Mouse (Mus musculus): ENCODE measurements around the gene Snx11.
"Not testable (repeated sequence)": the region's sequence is repeated elsewhere in the genome, so short reads cannot be mapped to it uniquely, and the experiment has no call there.

Snx11 gene

DNA sequence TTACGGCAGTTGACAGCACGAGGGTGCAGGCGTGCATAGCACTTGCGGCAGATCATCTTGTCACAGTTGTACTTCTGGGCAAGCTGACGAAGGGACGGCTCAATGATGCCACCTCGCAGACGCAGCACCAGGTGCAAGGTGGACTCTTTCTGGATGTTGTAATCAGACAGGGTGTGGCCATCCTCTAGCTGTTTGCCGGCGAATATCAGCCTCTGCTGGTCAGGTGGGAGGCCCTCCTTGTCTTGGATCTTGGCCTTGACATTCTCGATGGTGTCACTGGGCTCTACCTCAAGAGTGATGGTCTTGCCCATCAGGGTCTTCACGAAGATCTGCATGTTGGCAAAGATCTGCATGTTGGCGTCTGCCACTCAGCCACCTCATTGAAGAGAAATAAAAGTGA is 18.1 kb upstream of the Snx11 start:
- DNase-seq, result no peak

DNA sequence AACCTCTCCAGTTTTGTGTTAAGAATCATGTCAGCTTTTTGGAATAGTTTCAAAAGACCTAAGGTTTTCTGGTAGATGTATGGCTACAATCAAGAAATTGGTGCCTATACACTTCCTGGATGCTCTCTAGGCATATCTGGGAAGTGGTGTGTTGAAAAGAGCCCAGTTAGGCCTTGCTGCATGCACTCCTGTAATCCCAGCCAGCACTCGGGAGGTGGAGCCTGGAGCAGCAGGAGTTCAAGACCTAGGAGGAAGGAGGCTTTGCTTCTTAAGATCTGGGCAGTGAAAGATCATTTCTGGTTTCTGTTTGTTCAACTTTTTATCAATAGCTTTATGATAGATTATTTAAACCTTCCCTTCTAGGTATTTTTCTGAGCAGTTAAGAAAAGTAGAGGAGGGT is 13.3 kb upstream of the Snx11 start:
- DNase-seq, result no peak

DNA sequence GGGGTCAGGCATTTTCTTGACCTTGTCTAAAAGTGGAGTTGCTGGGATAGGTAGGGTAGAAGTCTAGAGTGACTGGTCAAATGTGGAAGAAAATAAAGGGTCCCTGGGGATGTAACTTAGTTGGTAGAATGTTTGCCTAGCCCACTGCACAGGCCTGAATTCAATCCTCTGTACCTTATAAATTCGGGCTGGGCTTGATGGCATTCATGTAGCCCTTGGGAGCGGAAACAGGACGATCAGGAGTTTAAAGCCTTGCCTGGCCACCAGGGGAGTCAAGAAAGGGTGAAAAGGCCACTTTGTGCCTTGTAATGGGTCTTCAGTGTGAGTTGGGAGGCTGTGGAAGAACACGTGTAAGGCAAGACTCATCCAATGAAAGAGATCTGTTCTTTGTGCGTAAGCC is 12.6 kb upstream of the Snx11 start:
- DNase-seq, result no peak

DNA sequence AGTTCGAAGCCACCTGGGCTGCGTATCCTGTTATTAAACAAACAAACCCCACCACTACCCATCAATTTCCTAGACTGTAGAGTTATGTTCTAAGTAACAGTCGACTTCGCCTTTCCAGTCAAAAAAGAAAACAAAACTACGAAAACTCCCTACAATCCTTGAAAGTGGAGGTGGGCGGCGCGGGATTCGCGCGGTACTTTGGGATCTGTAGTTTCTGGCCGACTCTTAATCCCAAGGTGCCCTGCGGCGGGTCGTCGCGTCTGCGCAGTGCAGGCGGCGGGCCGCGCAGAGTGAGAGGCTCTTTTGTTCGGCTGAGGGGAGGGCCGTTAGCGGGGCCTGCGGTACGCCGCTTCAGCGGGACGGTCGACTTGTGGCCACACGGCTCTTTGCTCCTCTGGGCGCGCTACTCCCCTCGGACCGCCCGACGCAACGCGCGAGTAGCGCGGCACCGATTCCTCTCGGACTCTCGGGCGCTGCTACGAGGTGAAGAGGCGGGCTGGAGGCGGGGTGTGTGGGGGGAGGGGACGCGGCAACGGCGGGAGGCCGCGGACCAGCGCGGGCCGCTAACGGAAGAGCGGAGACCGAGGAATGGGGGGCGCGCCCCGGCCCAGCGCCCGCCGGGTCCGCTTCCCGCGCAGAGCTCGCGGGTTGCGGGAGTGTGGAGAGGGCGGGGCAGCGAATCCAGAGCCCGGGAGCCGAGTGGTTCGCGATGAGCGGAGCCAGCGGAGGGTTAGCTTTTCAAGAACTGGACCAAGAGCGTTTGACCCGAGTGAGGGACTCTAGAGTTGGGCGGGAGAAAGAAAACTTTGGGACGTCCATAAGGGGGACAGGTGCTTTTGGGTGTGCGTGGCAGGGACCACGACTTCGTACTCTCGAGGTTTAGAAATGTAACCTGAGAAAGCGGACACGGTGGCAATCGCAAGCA is 11.8 kb upstream of the Snx11 start, which contains the start of gene Cbx1:
Cbx1 (plus strand) TSS at position 257 of the 925 bp plus-strand sequence.
- peak; percentile 94 for DNase-seq

DNA sequence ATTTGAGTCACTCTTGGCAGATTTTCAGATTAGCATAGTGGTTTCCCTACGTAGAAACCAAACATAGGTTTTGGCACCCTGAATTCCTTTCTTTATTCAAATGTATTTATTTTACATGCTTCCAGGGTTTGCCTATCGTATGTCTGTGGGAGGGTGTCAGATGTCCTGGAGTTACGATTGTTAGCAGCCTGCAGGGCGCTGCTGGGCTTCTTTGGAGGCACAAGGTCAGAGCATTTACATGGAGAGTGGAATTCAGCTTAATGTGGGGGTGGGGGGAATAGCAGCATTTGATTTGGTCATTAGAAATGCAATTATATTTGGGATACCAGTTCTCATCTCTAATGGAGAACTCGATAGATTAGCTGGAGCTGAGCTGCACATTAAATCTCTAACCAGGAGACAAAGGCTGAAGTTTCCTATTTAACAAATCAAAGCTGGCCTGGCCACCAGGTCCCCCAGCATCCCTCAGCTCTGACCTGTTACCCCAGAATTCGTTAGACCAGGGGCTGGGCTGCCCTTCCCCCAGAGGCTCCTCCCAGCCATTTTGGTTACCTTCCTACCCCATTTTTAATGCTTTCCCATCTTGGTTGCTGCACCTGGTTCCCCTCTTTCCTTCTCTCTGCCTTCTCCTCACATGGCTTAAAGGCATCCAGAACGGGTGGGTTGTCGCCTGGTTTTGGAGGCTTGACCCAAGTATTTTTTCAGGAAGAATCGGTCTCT is 9.5 kb upstream of the Snx11 start:
- DNase-seq, result no peak

DNA sequence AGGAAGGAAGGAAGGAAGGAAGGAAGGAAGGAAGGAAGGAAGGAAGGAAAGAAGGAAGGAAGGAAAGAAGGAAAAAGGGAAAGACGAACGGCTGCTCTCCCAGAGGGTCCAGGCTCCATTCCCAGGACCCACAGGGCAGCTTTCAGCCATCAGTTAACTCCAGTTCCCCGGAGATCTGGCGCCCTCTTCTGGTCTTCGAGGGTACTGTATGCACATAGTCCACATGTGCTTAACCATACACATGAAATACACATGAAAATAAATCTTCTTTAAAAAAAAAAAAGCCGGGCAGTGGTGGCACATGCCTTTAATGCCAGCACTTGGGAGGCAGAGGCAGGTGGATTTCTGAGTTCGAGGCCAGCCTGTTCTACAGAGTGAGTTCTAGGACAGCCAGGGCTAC is 7.5 kb upstream of the Snx11 start:
- DNase-seq, result peak; percentile 85

DNA sequence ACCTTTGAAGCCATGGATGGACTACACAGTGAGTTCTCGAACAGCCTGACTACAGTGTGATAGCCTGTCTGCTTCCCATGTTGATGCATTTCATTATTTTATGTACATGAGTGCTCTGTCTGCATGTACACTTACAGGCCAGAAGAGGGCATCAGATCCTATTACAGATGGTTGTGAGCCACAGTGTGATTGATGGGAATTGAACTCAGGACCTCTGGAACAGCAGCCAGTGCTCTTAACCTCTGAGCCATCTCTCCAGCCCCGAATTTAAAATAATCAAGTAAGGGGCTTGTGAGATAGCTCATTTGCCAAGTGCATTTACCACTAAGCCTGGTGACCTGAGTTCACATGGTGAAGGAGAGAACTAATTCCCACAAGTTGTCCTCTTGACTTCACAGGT is 4.1 kb upstream of the Snx11 start:
- no peak for DNase-seq

DNA sequence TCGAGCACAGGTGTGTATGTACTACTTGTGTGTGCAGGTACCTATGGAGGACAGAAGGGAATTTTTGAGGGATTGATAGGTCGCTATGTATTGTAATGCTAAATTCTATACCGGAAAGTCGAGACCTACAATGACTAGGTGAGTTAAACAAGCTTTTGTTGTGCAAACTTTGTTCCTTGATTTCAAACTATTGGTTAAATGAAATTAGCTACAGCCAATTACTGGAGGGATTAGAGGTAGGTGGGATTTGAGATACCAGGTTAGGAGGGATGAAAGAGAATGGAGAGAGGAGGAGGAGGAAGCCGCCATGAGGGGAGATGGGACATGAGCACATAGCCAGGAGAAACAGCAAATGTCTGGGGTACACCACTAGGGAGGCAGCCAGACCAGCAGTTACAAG is 2.9 kb upstream of the Snx11 start:
- DNase-seq, result no peak

DNA sequence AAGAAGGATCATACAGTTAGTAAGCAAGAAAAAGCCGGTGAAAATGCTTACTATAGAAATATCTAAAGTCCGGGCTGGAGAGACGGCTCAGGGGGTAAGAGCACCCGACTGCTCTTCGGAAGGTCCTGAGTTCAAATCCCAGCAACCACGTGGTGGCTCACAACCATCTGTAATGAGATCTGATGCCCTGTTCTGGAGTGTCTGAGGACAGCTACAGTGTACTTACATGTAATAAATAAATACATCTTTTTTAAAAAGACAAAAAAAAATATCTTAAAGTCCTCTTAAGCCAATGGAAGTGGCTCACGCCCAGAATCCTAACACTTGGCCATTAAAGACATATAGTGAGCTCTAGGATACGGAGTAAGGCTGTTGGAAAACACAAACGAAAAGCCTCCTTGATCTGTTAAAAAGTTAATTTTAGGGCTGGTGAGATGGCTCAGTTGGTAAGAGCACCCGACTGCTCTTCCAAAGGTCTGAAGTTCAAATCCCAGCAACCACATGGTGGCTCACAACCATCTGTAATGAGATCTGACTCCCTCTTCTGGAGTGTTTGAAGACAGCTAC is 785 bp upstream of the Snx11 start:
- not testable (repeated sequence) for DNase-seq

DNA sequence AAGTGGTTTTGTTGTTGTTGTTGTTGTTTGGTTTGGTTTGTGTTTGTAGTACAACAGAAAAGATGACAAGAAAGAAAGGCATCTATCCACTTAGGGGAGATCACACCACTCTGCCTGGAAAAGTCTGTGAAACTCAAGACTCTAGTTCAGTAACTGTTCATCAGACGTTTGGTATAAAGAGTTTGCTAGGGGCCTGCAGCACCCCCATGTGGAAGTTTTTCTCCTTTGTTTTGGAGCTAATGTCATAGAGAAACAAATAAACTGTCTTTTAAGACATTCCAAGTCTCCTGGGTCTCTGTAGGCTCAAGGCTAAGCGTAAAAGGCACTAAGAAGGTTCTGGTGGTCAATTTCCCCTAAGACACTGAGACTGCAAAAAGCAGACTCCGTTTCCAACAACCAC is 1.3 kb downstream of the Snx11 start:
- DNase-seq, result no peak

DNA sequence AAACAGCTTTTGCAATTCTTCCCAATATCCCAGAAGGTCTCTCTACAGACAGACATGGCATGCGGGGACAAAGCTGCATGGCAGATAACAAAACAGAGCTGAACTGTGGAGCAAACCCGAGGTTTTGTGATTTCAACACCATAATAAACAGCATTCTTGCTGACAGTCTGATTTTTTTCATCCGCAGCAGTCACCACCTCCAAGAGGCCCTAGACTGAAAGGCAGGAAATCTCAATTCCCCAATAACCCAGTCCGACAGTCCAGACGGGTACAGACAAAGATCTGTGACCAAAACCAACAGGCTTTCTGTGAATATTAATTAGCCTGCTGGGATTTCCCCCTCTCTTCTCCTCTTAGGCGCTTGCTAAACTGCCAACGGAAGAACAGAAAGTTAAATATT is 1.7 kb downstream of the Snx11 start:
- no peak for DNase-seq

DNA sequence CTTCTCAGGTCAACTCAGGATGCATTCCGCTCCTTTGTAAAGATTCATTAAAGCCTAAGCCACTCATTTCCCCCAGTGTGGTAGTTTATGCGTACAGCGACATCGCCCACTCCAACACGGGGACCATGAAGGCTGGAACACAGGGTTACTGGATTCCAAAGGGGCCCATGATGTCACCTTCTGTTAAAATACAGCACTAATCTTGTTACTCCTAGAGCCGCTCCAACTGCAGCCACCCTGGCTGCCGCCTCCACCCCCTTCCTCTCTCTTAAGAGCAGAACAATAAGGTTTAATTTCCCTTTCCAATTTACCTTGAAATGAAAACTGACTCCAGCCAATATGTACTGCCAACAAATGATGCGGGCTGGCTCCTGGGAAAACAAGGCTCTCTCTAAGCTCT is 2.3 kb downstream of the Snx11 start:
- no peak for DNase-seq

DNA sequence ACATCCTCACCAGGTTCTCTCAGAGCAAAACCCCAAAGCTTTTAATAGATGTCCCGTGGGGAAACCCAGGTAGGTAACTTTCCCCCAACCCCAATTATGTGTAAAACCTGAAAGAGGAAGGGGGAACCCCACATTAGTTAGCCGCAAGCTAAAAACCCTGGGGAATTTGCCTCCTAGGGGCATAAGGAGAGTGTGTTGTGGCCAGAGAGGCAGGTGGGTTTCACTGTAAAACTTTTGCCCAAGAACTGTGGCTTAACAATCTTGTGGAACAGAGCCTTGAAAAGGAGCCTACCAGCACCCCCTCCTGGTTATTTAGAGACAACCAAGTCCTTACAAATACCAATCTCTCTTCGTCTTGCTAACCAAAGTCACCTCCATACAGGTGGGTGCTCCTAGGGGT is 2.8 kb downstream of the Snx11 start:
- DNase-seq, result no peak

DNA sequence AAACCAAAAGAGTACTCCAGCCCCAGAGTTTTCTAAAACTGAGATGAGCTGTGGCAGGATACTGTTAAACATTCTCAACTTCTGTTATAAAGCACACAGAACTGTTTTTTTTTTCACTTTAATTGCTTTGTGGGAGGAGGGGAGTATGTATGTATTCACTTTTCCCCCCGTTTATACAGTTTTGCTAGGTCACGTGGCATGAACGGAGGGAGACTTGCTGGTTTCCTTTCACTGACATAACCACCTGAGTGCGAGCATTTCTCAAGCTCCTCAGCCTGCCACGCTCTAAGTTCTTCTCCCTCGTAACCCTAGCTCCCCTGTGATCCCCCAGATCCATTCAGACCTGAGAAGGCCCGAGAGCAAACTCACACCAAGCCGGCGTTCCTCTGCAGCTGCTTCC is 4.9 kb downstream of the Snx11 start:
- no peak for DNase-seq

DNA sequence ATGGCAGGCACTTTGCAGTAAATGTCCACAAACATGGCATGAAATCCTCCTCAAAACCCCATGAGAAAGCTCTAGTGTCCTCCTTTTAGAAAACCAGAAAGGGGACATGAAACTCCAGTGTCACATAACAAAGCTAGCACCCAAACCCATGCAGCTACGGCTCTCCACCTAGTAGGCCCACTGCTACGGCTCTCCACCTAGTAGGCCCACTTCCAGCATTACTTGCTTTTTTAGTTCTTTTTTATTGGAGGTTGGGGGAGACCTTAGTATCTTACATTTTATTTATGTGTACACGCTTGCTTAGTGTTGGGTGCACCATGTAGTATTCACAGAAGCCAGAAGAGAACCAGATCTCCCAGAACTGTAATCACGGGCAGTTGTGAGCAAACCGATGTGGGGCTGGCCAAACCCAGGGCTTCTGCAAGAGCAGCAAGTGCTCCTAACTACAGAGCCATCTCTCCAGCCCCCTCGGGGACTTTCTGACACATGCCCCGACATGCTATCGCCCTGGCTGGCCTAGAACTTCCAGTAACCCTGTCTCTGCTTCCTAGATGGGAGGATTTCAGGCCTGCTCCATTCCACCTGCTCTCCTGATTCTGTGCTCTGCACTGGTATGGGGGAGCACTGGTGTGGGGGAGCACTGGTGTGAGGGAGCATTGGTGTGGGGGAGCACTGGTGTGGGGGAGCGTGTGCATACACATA is 5.9 kb downstream of the Snx11 start:
- no peak for DNase-seq

DNA sequence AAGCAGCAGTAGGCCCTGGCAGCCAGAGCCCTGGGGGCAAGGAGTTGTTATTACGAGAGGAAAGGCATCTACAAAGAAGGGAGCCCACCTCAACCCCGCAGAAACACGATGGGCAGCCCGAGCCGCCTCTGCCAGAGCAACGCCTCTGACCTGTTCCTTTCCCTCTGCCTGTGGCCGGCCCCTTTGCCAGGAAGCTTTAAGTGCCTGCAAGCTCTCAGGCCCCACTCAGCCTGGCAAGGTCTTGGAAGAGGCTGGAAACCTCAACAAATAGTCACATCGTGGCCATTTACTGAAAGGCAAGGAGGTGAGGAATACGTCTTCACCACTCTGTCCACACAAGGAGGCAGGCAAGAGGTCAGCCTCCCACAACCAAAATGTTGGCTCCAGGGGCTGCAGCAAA is 9.1 kb downstream of the Snx11 start:
- DNase-seq, result peak; percentile 58

DNA sequence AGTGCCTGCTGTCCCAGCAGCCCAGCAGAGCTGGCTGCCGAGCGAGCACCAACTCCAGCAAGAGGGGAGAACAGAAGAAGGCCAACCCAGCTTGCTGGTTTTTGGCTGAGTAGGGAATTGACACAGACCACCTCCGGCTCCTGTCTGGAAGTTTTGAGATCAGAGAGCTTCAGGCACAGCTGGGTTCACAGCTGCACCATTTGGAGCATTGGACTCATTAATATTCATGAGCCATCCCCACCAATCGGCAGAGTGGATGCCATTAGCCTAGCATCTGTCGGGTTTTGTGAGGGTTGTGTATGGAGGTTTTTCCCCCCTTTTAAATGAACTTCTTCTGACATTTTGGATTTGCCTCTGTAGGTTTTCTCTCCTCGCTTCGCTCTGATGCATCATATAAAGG is 10.3 kb downstream of the Snx11 start:
- DNase-seq, result no peak

DNA sequence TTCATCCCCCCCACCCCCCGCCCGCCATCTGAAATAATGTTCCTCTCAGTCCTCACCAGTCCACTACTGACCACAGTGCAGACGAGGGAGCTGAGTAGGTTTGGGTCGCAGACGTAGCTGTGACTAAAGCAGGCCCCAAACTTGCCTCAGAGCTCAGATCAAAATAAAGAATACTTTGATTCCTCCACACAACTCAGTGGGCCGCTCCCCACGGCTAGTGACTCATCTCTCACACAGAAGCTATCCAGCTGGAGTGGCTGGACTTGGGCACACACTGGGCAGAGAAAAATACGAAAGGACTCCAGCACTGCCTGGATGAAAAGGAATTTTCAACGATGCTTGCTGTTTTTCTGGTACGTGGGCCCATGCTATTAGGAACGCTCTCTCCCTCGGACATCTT is 10.8 kb downstream of the Snx11 start:
- no peak for DNase-seq

DNA sequence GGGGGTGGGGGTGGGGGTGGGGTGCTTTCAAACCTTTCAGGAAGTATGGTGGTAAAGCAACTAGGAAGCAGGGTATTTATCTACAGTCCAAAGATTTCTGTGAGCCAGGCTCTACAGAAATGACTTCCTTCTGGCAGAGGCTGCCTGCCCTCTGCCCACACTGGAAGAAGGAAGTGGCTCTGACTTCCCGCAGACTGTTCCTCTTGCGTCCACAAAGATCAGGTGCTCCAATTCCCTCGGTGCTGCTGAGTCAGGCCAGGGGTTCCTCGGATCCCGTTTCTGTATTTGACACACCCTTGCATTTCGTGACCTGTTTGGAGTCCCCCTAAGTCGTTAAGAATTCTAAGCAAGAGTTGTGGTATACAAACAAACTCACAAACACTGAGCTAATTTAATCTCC is 11.7 kb downstream of the Snx11 start:
- DNase-seq, result peak; percentile 33

DNA sequence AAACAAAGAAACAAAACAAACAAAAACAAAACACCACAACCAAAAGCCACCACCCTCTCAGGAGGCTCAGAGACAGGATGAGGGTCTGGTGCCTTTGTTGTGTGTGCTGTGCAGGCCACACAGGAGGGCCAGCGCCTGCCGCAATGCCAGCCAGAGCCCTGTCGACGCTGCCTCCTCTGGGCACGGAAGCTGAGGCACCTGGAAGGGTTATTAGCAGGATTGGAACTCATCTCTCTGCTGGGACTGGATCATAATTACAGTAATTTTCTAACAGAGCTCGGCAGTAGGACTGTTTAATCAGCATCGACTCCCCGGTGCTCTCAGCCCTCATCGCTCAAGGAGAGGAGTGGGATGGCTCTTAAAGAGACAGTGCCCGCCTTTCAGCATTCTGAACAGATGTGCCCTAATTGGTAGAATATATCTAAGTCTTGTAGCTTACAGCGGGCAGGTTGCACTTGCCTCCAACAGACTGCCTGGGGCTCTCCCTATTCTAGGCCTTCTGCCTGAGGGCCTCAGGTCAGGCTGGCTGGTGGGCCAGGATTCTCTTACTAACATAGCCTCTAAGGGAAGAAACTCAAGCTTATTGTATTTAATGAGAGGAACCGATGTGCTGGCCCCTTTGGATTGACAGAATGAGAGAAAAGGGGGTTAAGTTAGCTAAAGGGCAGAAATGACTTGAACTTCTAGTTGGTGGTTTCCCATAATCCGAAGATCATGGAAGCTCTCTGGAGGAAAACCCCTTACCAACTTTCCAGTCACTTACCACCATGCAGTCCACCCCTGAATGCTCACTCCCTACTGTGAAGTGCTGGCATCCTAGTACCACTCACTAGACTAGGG is 12.6 kb downstream of the Snx11 start:
- DNase-seq, result no peak

DNA sequence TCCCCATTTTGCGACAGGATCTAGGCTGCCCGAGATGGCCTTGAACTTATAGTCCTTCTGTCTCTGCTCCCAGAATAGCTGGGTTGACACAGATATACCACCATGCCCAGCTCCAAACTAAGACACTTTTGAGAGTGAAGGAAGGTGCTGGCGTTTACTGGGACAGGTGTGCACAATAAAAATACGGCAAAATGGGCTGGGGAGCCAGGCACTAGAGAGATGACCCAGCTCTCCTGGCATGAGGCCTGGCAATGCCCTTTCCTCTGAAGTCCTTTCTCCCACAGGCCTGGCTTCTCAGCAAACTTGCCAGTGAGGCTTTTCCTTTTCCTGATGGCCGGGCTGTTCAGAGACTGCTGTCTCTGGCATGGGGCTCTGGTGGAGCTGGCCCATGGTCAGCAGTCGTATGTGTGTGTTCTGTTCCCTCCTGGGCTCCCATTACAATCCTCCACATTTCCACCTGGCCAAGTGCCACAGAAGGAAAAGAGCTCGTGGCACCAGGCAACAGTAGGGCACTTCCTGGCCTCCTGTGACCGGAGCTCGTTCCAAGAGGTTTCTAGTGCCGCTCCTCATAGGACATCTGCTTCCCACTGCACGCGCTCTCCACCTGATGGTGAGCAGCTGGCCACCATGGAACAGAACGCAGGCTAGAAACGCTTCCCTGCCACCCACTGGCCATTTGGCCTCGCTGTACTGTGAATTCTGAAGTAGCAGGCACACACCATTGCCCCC is 14.5 kb downstream of the Snx11 start:
- peak; percentile 51 for DNase-seq

DNA sequence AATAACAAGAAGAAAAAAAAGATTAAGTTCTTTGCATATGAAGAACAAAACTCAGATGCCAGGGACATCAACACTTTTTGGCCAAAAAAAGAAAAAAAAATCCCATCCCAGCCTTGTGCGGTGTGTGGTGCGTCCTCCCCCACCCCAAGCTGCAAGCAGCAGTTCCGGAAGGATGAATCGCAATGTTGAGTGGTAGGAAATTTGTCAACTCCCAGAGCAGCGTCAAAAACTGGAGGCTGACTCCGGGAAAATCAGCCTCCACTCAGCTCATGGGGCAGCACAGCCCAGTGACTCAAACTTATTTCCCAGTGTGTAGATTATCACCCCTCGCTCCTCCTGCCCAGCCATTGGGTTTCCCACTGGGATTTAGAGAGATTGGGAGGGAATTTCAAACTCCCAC is 15.4 kb downstream of the Snx11 start:
- no peak for DNase-seq

All from lung, postnatal 10 days (tissue).